Mouse (Mus musculus) layer of hippocampus, postnatal 10 days (tissue): ENCODE measurements around the gene Poc1a. TPM values are rescaled to one million over a fixed set of nuclear protein-coding genes. Genes with fewer than 3 reads are reported as not detected.
A peak's percentile ranks its signal among the peaks of the same experiment; 100 is the strongest.

ENCODE experiments used
- DNase-seq, 2 experiments: peaks; one replicate each; pipeline ENCODE4 v3.0.0; 2021; ENCODE audit warnings: low spot score in 2 of 2
- total RNA-seq, 2 experiments: library from RNA; stranded (reverse); gene quantifications; 2 replicates each; pipeline ENCODE4 v1.2.3; 2021

Poc1a gene
- total RNA-seq, 2 experiments from 2014 or later, result 12.2 to 12.6 TPM

GRCm38 (mm10) chr9:106332746-106333145 is 51.9 kb downstream of the Poc1a start:
- no peak for DNase-seq

DNA sequence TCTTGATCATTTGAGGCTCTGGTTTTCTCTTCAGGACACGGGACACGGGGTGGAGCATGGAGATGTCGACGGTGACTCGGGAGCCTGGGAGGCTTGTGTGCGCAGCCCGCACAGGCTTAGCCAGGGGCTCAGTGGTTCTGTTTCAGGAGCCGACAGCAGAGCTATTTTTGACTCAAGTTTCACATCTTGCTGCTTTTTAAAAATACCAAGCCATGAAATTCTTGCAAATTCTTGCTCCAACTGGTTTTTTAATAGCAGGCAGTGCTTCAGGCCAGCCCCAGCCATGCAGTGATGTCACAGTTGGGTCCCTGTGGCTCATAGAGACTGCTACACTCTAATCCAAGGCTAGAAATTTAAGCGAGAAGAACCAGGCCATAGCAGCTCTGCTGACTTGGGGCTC is 56.8 kb downstream of the Poc1a start:
- no peak for DNase-seq

GRCm38 (mm10) chr9:106338462-106339172 is 57.8 kb downstream of the Poc1a start:
- DNase-seq, result no peak

- DNase-seq, result no peak
Observed at GRCm38 (mm10) chr9:106339173-106339558, 58.3 kb downstream of the Poc1a start.

GRCm38 (mm10) chr9:106339730-106340129 is 58.9 kb downstream of the Poc1a start:
- no peak for DNase-seq

GRCm38 (mm10) chr9:106340501-106341312 is 59.8 kb downstream of the Poc1a start:
- DNase-seq, result no peak

DNA sequence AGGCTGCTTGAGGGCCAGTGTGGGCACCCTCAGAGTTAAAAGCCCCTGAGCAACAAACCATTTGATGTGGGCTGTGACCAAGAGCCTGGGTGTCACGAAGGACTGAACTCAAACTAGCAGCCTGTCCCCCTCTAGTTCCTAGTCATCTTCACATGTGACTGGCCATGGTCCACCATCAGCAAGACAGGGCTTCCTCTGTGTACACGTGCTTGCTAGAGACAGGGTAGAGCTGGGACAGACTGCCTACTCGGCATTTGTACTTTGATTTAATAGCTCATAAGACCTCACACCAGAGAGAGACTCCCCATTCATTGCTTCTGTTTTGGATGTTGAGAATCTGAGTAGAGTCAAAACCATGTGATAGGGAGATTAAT is 60.4 kb downstream of the Poc1a start:
- no peak for DNase-seq

DNA sequence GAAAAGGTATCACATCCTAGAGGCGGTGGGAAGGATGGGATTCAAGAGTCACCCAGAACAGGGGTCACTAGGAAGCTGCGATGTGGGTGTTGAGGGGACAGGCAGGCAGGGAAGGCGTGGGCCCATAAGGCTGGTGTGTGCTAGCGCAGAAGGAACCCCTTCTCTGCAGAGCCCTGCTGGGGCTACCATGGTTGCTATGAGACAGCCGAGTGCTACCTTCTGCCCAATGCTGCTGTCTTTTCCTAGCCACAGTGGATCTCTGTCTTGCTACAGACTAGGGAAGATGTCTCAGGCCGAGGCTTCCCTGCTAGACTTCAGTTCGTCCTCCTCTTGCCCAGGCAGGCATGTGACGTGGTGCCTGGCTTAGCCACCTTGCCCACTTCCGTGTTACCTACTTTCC is 61.7 kb downstream of the Poc1a start:
- DNase-seq, result no peak

DNA sequence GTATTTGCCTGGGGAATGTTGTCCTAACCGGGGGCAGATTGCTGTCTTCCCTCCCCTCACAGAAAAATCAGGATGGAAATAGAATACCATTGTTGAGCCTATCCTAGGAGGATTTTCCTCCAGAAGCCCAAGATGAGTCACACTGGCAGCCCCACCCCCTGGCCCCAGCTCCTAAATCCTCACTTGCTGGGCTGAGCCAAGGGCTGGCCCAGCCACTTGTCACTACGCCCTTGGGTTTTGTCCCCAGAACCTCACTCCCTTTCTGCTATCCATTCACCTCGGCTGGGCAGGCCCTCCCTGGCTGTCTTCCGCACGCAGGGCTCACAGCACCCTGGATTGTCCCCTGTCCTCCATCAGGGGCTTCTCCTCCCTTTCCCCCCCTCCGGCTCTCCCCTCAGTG is 64.3 kb downstream of the Poc1a start:
- DNase-seq, result no peak

- DNase-seq, result no peak
Observed at GRCm38 (mm10) chr9:106345630-106346029, 64.8 kb downstream of the Poc1a start.

DNA sequence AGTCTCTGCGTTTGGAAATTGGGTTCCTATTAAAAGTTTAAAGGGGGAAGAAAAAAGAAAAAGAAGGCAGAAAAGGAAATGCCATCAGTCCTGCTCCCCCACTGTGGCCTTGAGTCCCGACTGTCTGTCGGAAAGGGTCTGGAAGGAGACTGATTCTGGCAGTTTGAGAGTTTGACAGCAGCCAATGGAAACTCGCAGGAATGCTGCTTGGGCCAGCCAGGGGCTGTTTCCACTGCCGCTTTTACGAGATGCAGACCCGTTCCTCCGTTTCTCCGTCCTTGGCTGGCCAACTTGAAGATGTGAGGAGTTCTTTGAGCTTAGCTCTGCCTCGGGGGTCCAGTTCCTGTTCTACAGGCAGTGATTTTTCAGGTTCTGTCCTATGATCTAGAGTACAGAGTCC is 67.4 kb downstream of the Poc1a start:
- no peak for DNase-seq

- peak; percentile 54 to 62 for DNase-seq
Observed at GRCm38 (mm10) chr9:106349075-106349474, 68.2 kb downstream of the Poc1a start.

GRCm38 (mm10) chr9:106351178-106351577 is 70.3 kb downstream of the Poc1a start:
- DNase-seq, result no peak

GRCm38 (mm10) chr9:106353779-106354178 is 72.9 kb downstream of the Poc1a start:
- DNase-seq, result no peak

DNA sequence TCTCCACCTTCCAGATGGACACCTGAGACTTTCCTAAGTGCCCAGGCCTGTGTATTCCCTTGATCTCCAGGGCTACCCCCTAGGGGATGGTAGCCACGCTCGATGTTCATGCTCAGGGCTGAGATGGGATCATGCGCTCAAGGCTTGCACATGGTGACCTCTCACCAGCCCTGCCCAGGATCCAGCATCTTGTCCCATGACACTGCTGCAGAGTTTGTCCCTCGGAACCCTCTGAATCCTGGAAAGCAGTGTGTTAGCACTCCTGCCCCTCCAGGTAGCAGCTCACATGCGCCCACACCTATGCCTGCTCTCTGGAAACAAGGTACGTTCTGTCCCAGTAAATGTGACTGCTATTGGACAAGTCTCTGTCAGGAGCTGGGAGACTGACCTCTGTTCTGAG is 73.9 kb downstream of the Poc1a start:
- DNase-seq, result no peak

- DNase-seq, result no peak
Observed at GRCm38 (mm10) chr9:106355217-106355974, 74.5 kb downstream of the Poc1a start.

DNA sequence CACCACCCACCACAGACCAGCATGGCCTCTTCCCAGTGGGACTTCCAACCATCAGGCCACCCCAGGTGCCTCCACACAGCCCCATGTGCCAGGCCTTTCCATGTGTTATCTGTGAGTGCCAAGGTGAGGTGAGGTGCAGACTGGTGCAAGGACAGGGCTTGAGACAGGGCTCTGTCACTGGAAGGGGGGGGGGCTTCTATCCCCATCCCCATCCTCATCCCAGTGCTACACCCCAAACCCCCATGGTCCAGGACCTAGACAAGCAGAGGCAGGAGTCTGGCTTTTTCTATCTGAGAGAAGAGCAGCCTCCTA is 75.1 kb downstream of the Poc1a start:
- DNase-seq, result no peak

DNA sequence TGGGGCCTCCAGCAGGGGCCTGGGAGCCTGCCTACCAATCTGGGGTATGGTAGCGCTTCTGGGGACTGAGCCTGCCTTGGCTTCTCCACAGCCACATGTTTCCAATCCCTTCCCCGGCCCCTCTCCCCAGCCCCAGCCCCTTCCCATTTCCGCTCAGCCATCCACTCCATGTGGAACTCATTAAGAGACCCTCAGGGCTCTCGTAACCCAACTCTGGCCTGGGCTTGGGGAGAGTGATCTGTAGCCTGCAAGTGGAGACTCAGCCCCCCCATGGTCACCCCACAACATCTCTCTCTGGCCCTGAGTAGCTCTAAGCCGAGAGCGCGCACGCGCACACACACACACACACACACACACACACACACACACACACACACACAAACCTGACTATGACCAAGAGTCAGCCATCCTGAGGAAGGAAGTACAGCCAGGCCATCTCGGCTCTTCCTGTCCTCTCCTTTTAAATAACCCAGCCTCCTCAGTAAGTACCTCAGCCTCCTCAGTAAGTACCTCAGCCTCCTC is 75.5 kb downstream of the Poc1a start:
- no peak for DNase-seq

GRCm38 (mm10) chr9:106357167-106357566 is 76.3 kb downstream of the Poc1a start:
- no peak for DNase-seq

- no peak for DNase-seq
Observed at GRCm38 (mm10) chr9:106359297-106359696, 78.4 kb downstream of the Poc1a start.

DNA sequence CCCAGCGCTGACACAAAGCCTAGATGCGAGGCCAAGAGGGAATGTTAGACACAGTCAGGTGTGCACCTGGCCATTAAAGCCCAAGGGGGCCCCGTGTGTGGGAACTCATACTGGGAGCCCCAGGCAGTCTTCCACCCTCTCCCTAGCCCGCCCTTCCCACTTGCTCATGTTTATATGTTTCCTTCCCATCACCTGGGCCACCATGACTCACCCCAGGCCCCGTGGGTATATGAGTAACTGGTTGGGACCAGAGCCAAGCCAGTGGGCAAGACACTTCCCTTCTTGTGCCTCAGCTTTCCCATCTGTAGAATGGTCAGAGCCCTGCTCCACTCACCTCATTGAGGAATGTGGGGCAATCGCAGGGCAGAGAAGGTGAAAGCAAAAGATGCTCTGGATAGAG is 80.3 kb downstream of the Poc1a start:
- no peak for DNase-seq

DNA sequence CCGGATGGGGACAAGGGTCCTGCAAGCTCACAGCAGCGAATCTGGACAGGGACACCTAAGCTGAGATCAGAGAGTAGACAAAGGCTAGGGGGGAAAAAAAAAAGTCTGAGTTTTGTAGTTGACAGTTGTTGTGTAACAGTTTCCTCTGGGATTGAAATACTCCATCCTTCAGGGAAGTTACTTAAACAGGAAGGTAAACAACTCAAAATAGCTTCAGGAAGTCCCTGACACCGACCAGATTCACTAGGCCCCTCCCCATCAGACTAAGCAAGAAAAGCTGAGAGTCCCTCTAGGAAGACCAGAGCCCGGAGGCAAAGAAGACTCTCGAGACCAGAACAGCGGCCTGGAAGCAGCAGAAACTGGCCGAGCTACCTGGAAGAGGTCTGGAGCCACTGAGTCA is 84.5 kb downstream of the Poc1a start:
- DNase-seq, result no peak
